Mouse (Mus musculus): ENCODE measurements at regions not wholly inside any gene's neighbourhood (a gene's known extent, or its start where the extent isn't known, plus 50 kb on each side); places are given as distances from the start of the nearest gene placed in this dataset.

GRCm38 (mm10) chr10:42110704-42111103, 92.5 kb upstream of the Armc2 start:
- Histone ChIP-seq H3K4me3 (replicated peaks) (no peak overlapping the region), H3K27me3 (no peaks in the 10 kb centered on the region), H3K36me3 (no peaks in the 10 kb centered on the region), H3K27ac (no peak overlapping the region), H3K4me1 (replicated peaks) (peaks cover 2% of the 10 kb centered on the region; the same call in 1 of the 2 replicates), H3K9me3 (replicated peaks) (no peaks in the 10 kb centered on the region), H3K4me2 (no peak overlapping the region), H3K9ac (no peak overlapping the region)
- DNase-seq (no peak), ATAC-seq (ENCODE audit: low read depth) (no peak)
- WGBS (ENCODE audit: insufficient replicate concordance), result 75% methylated on average over 7 of the region's 7 CpGs

- Histone ChIP-seq H3K4me1 (replicated peaks) (no peaks in the 10 kb centered on the region; the same call in 1 of the 2 replicates), H3K27me3 (no peaks in the 10 kb centered on the region), H3K4me3 (replicated peaks) (no peak overlapping the region), H3K9ac (no peak overlapping the region), H3K4me2 (no peak overlapping the region), H3K27ac (no peak overlapping the region), H3K9me3 (replicated peaks) (no peaks in the 10 kb centered on the region), H3K36me3 (no peaks in the 10 kb centered on the region)
- DNase-seq (no peak), ATAC-seq (ENCODE audit: low read depth) (no peak)
- WGBS (ENCODE audit: insufficient replicate concordance), result 60% methylated on average over 8 of the region's 8 CpGs
These were observed 90.2 kb upstream of the Armc2 start for GRCm38 (mm10) chr10:42108294-42109014.

GRCm38 (mm10) chr10:42107437-42108293, 89.4 kb upstream of the Armc2 start:
- no peak overlapping the region for H3K27ac ChIP-seq
- H3K4me3 ChIP-seq (replicated peaks), result no peak overlapping the region
- no peaks in the 10 kb centered on the region for H3K36me3 ChIP-seq
- no peak overlapping the region for H3K4me2 ChIP-seq
- no peak for ATAC-seq (ENCODE audit: low read depth)
- H3K9me3 ChIP-seq (replicated peaks), result no peaks in the 10 kb centered on the region
- WGBS (ENCODE audit: insufficient replicate concordance), result 55% methylated on average over 12 of the region's 12 CpGs
- no peaks in the 10 kb centered on the region for H3K27me3 ChIP-seq
- no peaks in the 10 kb centered on the region; the same call in 1 of the 2 replicates for H3K4me1 ChIP-seq (replicated peaks)
- no peak for DNase-seq
- H3K9ac ChIP-seq, result no peak overlapping the region

GRCm38 (mm10) chr10:42106611-42107010, 88.4 kb upstream of the Armc2 start:
- no peaks in the 10 kb centered on the region; the same call in 1 of the 2 replicates for H3K4me1 ChIP-seq (replicated peaks)
- 81% methylated on average over 9 of the region's 9 CpGs for WGBS (ENCODE audit: insufficient replicate concordance)
- no peak overlapping the region for H3K27ac ChIP-seq
- H3K4me3 ChIP-seq (replicated peaks), result no peak overlapping the region
- no peak for ATAC-seq (ENCODE audit: low read depth)
- no peaks in the 10 kb centered on the region for H3K9me3 ChIP-seq (replicated peaks)
- no peak for DNase-seq
- no peak overlapping the region for H3K4me2 ChIP-seq
- no peaks in the 10 kb centered on the region for H3K36me3 ChIP-seq
- H3K27me3 ChIP-seq, result no peaks in the 10 kb centered on the region
- no peak overlapping the region for H3K9ac ChIP-seq

- 76% methylated on average over 7 of the region's 7 CpGs for WGBS (ENCODE audit: insufficient replicate concordance)
- ATAC-seq (ENCODE audit: low read depth) (no peak), DNase-seq (no peak)
These were observed 86.8 kb upstream of the Armc2 start for GRCm38 (mm10) chr10:42105083-42105482.

GRCm38 (mm10) chr10:42102320-42102719, 84.1 kb upstream of the Armc2 start:
- 70% methylated on average over 8 of the region's 8 CpGs for WGBS (ENCODE audit: insufficient replicate concordance)
- ATAC-seq (ENCODE audit: low read depth) (no peak), DNase-seq (no peak)

More at GRCm38 (mm10) chr10:42105083-42105482, 86.8 kb upstream of the Armc2 start:
- no peaks in the 10 kb centered on the region for H3K36me3 ChIP-seq
- no peak overlapping the region for H3K27ac ChIP-seq
- H3K9me3 ChIP-seq (replicated peaks), result no peaks in the 10 kb centered on the region
- H3K27me3 ChIP-seq, result no peaks in the 10 kb centered on the region
- no peak overlapping the region for H3K4me3 ChIP-seq (replicated peaks)
- no peaks in the 10 kb centered on the region; the same call in 1 of the 2 replicates for H3K4me1 ChIP-seq (replicated peaks)
- no peak overlapping the region for H3K4me2 ChIP-seq
- no peak overlapping the region for H3K9ac ChIP-seq

GRCm38 (mm10) chr10:42101096-42101495, 82.9 kb upstream of the Armc2 start:
- ATAC-seq (ENCODE audit: low read depth), result no peak
- Histone ChIP-seq H3K4me1 (replicated peaks) (peaks cover 7% of the 10 kb centered on the region), H3K9ac (no peak overlapping the region), H3K27ac (no peak overlapping the region), H3K4me2 (no peak overlapping the region), H3K9me3 (replicated peaks) (no peaks in the 10 kb centered on the region), H3K36me3 (no peaks in the 10 kb centered on the region), H3K27me3 (no peaks in the 10 kb centered on the region), H3K4me3 (replicated peaks) (no peak overlapping the region)
- WGBS (ENCODE audit: insufficient replicate concordance), result 74% methylated on average over 6 of the region's 6 CpGs
- no peak for DNase-seq

More at GRCm38 (mm10) chr10:42102320-42102719, 84.1 kb upstream of the Armc2 start:
- H3K4me3 ChIP-seq (replicated peaks), result no peak overlapping the region
- H3K9ac ChIP-seq, result no peak overlapping the region
- H3K27me3 ChIP-seq, result no peaks in the 10 kb centered on the region
- no peaks in the 10 kb centered on the region for H3K36me3 ChIP-seq
- H3K4me1 ChIP-seq (replicated peaks), result peaks cover under 1% of the 10 kb centered on the region
- no peak overlapping the region for H3K27ac ChIP-seq
- no peak overlapping the region for H3K4me2 ChIP-seq
- H3K9me3 ChIP-seq (replicated peaks), result no peaks in the 10 kb centered on the region

GRCm38 (mm10) chr10:42096924-42097323, 78.7 kb upstream of the Armc2 start:
- Histone ChIP-seq H3K27me3 (no peaks in the 10 kb centered on the region), H3K9ac (no peak overlapping the region), H3K36me3 (no peaks in the 10 kb centered on the region), H3K4me2 (no peak overlapping the region), H3K9me3 (replicated peaks) (no peaks in the 10 kb centered on the region), H3K27ac (no peak overlapping the region), H3K4me3 (replicated peaks) (no peak overlapping the region), H3K4me1 (replicated peaks) (peaks cover 14% of the 10 kb centered on the region)
- 51% methylated on average over 6 of the region's 6 CpGs for WGBS (ENCODE audit: insufficient replicate concordance)
- ATAC-seq (ENCODE audit: low read depth) (no peak), DNase-seq (no peak)

- Histone ChIP-seq H3K27me3 (no peaks in the 10 kb centered on the region), H3K36me3 (no peaks in the 10 kb centered on the region), H3K4me3 (replicated peaks) (no peak overlapping the region), H3K4me2 (no peak overlapping the region), H3K9me3 (replicated peaks) (no peaks in the 10 kb centered on the region), H3K9ac (no peak overlapping the region), H3K27ac (no peak overlapping the region), H3K4me1 (replicated peaks) (peaks cover 24% of the 10 kb centered on the region)
- DNase-seq (no peak), ATAC-seq (ENCODE audit: low read depth) (no peak)
- 85% methylated on average over 10 of the region's 10 CpGs for WGBS (ENCODE audit: insufficient replicate concordance)
These were observed 77.7 kb upstream of the Armc2 start for GRCm38 (mm10) chr10:42095986-42096385.

GRCm38 (mm10) chr10:42094274-42095000, 76.2 kb upstream of the Armc2 start:
- ATAC-seq (ENCODE audit: low read depth), result no peak
- Histone ChIP-seq H3K4me1 (replicated peaks) (peaks cover 38% of the 10 kb centered on the region), H3K9me3 (replicated peaks) (no peaks in the 10 kb centered on the region), H3K9ac (no peak overlapping the region), H3K27me3 (no peaks in the 10 kb centered on the region), H3K27ac (no peak overlapping the region), H3K4me3 (replicated peaks) (no peak overlapping the region), H3K36me3 (no peaks in the 10 kb centered on the region), H3K4me2 (no peak overlapping the region)
- WGBS (ENCODE audit: insufficient replicate concordance), result 77% methylated on average over 24 of the region's 24 CpGs
- DNase-seq, result no peak

- Histone ChIP-seq H3K9ac (no peak overlapping the region), H3K4me3 (replicated peaks) (no peak overlapping the region), H3K27ac (no peak overlapping the region), H3K27me3 (no peaks in the 10 kb centered on the region), H3K36me3 (no peaks in the 10 kb centered on the region), H3K4me1 (replicated peaks) (peaks cover 50% of the 10 kb centered on the region), H3K4me2 (no peak overlapping the region), H3K9me3 (replicated peaks) (no peaks in the 10 kb centered on the region)
- WGBS (ENCODE audit: insufficient replicate concordance), result 69% methylated on average over 8 of the region's 8 CpGs
- DNase-seq, result no peak
- ATAC-seq (ENCODE audit: low read depth), result no peak
These were observed 75.0 kb upstream of the Armc2 start for GRCm38 (mm10) chr10:42093176-42093759.

Measured in liver, embryonic 13.5 days (tissue).